Mouse (Mus musculus): ENCODE data around the gene Lmod2.
A peak's percentile ranks its signal among the peaks of the same experiment; 100 is the strongest.

Lmod2 gene

DNA sequence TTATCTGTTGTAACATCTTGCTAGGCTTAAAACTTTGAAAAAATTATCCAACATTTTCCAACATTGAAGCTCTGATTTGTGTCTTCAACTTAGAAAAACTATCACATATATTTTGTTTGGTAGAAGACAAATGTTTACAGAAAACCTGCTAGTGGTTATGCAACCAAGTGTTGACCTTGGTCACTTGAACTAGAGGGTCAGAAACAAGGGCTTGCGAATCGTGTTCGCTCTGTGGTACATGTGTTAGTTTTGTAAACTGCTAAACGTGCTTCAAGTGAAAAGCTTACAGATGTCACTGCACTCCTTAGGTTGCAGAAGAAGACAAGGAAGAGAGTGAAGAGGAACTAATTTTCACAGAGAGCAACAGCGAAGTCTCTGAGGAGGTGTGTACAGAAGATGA, 5.4 kb downstream of the Lmod2 start:
- DNase-seq: no peak

GRCm38 (mm10) chr6:24604289-24604688, 6.7 kb downstream of the Lmod2 start:
- no peak for DNase-seq

GRCm38 (mm10) chr6:24605631-24606030, 8.1 kb downstream of the Lmod2 start:
- DNase-seq: no peak

DNA sequence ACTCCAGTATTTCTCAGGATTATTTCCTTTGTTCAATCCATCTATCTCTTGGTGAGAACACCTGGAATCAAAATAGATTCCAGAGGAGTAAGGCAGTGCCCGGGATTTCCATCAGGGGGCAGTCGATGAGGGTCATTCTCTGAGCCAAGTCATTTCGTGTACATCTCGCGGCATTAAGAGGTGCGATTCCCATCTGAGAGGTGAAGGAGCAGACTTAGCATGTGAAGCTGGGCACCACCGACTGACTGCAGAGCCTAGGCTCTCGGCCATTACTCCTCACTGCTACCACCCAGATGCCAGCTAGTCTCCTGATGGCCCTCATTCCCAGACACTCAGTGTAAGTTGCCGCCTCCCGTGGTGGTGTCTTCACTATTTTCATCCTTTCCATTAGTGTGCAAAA, 8.9 kb downstream of the Lmod2 start:
- no peak for DNase-seq

DNA sequence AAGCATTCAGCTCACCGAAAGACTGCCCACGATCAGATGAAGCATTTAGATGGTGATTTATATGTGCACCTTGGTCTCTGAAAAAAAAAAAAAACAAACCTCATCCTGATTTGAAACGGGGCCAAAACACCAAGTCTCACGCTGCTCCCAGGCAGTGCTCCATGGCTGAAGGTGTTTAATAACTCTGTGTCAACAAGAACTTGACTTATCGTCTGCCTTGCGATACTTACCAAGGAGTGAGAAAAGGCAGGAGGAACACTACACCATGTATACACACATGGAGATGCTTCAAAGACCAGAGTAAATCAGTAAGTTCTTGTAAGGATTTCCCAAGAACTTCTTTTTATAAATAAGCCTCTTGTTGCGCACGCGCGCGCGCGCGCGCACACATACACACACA, 10.0 kb downstream of the Lmod2 start:
- DNase-seq: no peak

DNA sequence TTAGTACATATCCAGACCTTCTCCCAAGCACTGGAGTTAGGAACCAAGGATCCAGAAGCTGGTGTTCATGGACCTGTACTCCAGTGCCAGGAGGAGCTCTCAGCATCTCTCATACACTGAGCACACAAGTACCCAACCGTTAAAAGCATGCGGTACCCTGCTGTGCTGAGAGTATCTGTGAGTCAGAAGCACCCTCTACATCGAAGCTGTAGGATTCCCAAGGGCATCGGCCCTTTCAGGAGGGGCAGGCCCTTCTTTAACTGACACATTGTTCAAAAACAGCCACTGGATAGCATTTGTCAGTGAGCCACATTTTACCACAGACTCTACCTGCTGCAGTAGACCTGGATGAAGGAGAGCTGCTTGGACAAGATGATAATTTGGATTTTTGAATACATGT, 10.6 kb downstream of the Lmod2 start:
- DNase-seq: no peak

DNA sequence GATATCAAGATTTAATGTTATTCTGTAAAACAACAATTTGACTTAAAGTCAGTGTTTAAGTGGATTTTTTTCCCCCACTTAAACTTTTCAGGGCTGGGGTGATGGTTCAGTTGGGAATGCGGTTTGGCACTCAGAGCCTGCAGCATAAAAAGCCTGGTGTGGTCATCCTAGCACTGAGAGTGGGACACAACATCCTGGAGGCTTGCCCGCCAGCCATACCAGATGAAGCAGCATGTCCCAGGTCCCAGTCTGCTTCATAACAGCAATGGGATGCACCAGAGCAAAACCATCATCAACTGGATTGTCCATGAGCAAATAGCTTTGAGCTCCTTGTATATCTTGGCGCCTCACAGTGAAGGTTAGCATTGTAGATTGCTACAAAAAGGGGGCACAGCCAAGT, 11.1 kb downstream of the Lmod2 start:
- DNase-seq: no peak

DNA sequence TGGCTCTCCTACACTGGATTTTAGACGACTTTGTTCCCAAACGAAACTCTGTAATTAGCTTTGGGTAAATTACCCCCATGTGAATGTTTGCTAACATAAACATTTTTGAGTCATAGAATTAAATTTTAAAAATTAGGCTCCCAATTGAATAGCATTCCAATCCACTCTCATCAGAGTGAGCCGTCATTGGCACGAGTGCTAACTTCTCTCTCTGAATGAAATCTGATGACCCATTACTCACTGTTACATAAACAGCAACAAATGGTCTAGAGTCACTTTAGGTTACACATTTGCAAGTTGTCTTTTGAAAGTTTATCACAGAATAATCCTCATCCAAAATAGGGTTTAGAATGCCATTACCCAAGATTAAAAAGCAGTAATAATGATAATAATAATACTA, 12.0 kb downstream of the Lmod2 start:
- no peak for DNase-seq

GRCm38 (mm10) chr6:24610358-24610757, 12.8 kb downstream of the Lmod2 start:
- no peak for DNase-seq

DNA sequence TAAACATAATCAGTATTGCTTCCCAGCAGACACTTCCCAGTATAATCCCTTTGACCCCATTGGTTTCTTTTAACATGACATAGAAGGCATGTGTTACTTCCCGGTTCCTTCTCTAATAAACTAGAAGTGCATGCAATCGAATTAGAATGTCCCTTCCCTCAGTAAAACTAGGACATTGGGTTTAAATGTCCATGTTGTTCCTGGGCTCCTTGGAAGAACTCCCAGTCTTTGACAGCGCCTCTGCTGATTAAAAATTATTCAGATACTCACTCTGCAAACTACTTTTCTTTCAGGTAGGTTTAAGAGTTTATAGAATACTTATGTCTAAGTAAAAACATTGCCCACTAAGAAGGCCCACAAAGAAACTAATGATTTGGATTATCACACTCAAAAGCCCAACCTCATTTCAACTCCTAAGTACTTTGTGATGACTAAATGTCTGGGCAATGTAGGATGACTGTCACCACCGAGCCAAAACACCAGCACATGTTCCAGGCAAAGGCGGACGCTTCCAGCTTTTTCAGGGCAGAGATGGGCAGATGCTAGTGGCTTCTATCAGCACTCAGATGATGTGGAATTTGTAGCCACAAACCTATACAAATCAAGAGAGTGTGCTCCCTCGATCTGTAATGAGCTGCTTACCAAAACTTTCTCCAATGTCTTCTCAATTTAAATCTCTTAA, 14.7 kb downstream of the Lmod2 start:
- peak; percentile 36 for DNase-seq

DNA sequence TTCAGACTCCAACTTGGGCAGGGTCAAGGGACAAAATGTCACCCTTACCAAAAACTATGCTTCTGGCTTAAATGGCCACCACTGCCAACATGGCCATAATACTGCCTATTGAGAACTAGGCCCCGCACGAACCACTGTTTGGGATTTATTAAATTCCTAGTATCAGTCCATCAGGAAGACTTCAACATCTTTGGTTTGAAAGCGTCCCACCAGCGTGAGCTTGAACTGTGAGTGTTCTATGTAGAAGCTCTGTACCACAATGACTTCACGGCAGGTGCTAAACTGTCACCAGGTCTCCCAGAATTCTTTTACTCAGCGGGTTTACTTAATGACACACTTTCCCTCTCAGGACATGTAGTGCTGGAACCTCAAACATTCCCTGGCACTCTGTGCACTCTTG, 15.8 kb downstream of the Lmod2 start:
- DNase-seq: no peak

GRCm38 (mm10) chr6:24613918-24614317, 16.4 kb downstream of the Lmod2 start:
- DNase-seq: no peak

- no peak for DNase-seq
Measured at GRCm38 (mm10) chr6:24616746-24617145, 19.2 kb downstream of the Lmod2 start.

DNA sequence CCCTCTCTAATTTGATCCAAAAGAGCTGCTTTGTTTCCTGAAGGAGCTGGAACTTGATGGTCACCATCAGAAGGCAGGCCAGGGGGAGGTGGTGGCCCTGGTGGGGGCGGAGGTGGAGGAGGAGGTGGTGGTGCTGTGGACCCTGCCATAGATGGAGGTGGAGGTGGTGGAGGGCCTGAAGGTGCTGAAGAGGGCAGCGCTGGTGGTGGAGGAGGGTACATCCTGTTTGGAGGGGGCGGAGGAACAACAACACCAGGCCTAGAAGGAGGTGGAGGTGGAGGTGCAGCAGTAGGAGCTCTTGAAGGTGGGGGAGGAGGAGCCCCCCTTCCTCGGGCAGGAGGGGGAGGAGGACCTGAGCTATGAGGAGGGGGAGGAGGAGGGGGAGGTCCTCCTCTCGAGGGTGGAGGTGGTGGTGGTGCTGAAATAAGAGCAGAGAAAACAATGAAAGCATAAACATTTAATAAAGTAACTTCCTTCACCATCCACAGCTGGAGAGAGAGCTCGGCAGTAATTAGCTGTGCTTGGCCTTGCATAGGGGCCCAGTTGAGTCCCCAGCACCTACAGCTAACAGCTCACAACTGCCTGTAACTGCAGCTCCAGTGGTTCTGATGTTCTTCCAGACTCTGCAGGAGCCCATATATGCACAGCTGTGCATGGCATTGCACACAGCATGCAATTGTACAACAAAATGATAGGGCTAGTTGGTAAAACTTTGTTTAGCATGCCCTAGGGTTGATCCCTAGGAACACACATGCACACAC, 21.9 kb downstream of the Lmod2 start:
- peak; percentile 21 for DNase-seq

- no peak for DNase-seq
Measured at GRCm38 (mm10) chr6:24620936-24621335, 23.4 kb downstream of the Lmod2 start.

- DNase-seq: no peak
Measured at GRCm38 (mm10) chr6:24622098-24622497, 24.5 kb downstream of the Lmod2 start.

GRCm38 (mm10) chr6:24627586-24628030, 30.0 kb downstream of the Lmod2 start:
- peak; percentile 79 for DNase-seq

GRCm38 (mm10) chr6:24628499-24628898, 30.9 kb downstream of the Lmod2 start:
- no peak for DNase-seq

DNA sequence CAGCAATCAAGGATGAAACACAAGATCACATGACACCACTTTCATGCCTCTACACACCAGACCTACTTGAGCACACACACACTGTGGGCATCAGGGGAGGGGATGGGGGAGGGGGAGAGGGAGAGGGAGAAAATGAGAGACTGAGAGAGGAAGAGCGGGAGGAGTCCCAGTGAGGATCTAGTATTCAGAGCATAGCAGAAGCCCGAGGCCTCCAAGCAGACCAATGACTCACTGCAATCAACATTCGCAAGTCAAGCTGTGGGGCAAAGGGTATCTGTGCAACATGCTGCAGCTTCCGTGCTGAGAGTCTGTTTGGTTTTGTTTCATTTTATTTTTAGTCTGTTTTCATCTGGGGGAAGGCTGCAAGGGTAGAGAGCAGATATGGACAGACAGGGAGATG, 34.5 kb downstream of the Lmod2 start:
- no peak for DNase-seq

DNA sequence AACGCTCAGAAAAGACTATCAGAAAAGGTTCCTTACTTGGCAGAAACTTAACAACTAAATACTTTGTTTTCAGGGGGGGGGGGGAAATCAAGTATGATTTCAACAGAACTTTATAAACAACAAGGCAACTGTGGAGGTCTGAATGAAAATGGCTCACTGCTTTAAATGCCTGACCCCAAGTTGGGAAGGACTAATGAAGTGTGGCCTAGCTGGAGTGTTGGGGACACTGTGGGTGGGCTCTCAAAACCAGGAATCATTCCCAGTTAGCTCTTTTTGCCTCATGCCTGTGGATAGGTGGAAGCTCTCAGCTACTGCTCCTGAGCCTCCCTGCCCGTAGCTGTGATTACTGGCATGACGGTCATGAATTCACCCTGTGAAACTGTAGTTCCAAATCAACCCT, 36.5 kb downstream of the Lmod2 start:
- DNase-seq: peak; percentile 16

DNA sequence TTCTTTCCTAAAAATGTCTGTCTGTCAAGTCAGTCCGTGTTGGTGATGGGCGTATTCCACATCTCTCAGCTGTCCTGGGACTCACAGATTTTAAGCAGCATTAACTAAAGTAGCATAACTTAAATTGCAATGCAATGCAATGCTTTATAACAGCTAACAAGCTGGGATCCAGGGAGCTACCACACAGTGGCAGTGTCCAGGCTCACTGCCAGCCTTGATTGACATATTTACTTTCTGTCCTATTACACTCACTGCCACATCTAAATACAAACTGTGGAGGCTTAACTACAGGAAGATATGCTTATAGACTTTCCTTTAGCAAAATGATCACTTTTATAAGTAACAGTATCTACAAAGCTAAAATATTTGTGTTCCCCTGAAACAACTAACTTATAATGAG, 38.3 kb downstream of the Lmod2 start:
- DNase-seq: peak; percentile 28

- DNase-seq: no peak
Measured at GRCm38 (mm10) chr6:24641286-24641685, 43.7 kb downstream of the Lmod2 start.

DNA sequence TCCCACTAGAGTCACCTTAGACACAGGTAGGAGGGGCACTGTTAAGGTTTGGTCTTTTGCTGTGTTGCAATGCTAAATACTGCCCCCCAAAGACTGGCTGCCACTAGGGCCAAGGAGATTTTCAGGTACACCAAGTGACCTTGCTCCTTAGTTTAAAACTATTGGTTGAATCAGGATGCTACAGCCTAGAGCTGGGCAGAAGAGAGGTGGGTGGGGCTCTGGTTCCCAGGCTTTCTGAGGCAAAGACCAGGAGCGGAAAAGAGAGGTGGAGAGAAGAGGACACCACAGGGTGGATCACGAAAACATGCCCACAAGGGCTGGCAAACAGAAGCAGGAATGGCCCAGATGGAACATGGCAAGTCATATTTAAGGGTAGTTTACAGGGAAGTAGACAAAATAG, 44.6 kb downstream of the Lmod2 start:
- no peak for DNase-seq

DNA sequence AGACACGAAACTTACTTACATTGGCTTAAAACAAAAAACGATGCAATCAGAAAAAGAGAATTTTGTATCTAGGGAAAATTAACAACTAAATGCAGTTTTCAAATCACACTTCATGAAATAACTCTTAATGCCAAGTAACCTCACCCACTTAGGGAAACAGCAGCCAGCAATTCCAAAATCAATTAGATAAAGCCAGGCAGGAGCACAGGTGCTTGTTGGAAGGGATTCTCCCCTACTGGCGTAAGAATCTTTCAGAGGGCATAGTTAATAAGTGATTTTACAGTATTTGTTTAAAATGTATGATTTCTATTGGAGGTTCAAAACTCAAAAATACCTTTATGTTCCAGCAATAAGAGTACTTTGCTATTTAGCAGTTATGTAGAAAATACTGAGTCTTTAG, 45.4 kb downstream of the Lmod2 start:
- DNase-seq: no peak

Measured in lung, postnatal 10 days (tissue).